Mouse (Mus musculus): ENCODE results near the gene Lrrc27. TPM values are rescaled to one million over a fixed set of nuclear protein-coding genes. Genes with fewer than 3 reads are reported as not detected.

The Lrrc27 gene
- total and polyA plus RNA-seq, 2 experiments, result 0.28 to 1.1 TPM

- no peak for TF ChIP-seq CTCF (IDR thresholded peaks at IDR 0.05; ENCODE audit: low read depth, low read length)
- no peak for TF ChIP-seq POLR2A (IDR thresholded peaks at IDR 0.05; ENCODE audit: extremely low read depth, insufficient read depth, low read length)
- DNase-seq (ENCODE audit: extremely low read depth, low read depth, low spot score), result no peak
- H3K27me3 ChIP-seq (ENCODE audit: control insufficient read depth, insufficient read depth, low read length), result no peaks in the 10 kb centered on the region
- H3K4me1 ChIP-seq (ENCODE audit: control insufficient read depth, insufficient read depth, low read length), result no peaks in the 10 kb centered on the region; the same call in 1 of the 2 replicates
- no peaks in the 10 kb centered on the region for H3K36me3 ChIP-seq (ENCODE audit: control insufficient read depth, insufficient read depth, low read length)
- H3K9ac ChIP-seq (ENCODE audit: low read depth, low read length), result no peak overlapping the region
- 61% methylated on average over 6 of the region's 6 CpGs for WGBS
- H3K4me3 ChIP-seq (ENCODE audit: insufficient read depth, low read depth, low read length), result no peak overlapping the region
- no peaks in the 10 kb centered on the region for H3K79me2 ChIP-seq (ENCODE audit: control insufficient read depth, insufficient read depth, low read length)
- H3K27ac ChIP-seq (replicated peaks; ENCODE audit: insufficient read depth, low read depth, low read length), result no peak overlapping the region
Measured at GRCm38 (mm10) chr7:139218641-139219415, 6.0 kb downstream of the Lrrc27 start.

- Histone ChIP-seq H3K4me1 (ENCODE audit: control insufficient read depth, insufficient read depth, low read length) (peaks cover 2% of the 10 kb centered on the region; the same call in 1 of the 2 replicates), H3K9ac (ENCODE audit: low read depth, low read length) (no peak overlapping the region), H3K27ac (replicated peaks; ENCODE audit: insufficient read depth, low read depth, low read length) (no peak overlapping the region), H3K36me3 (ENCODE audit: control insufficient read depth, insufficient read depth, low read length) (no peaks in the 10 kb centered on the region), H3K27me3 (ENCODE audit: control insufficient read depth, insufficient read depth, low read length) (no peaks in the 10 kb centered on the region), H3K79me2 (ENCODE audit: control insufficient read depth, insufficient read depth, low read length) (no peaks in the 10 kb centered on the region), H3K4me3 (ENCODE audit: insufficient read depth, low read depth, low read length) (no peak overlapping the region)
- DNase-seq (ENCODE audit: extremely low read depth, low read depth, low spot score), result no peak
- 82% methylated on average over 5 of the region's 5 CpGs for WGBS
- TF ChIP-seq CTCF (IDR thresholded peaks at IDR 0.05; ENCODE audit: low read depth, low read length), result no peak
- TF ChIP-seq POLR2A (IDR thresholded peaks at IDR 0.05; ENCODE audit: extremely low read depth, insufficient read depth, low read length), result no peak
Measured at GRCm38 (mm10) chr7:139219486-139219885, 6.7 kb downstream of the Lrrc27 start.

GRCm38 (mm10) chr7:139220303-139220702 lies 7.5 kb downstream of the Lrrc27 start:
- peak; percentile 24 for DNase-seq (ENCODE audit: extremely low read depth, low read depth, low spot score)
- 71% methylated on average over 2 of the region's 2 CpGs for whole genome bisulfite sequencing
- Histone ChIP-seq H3K36me3 (ENCODE audit: control insufficient read depth, insufficient read depth, low read length) (no peaks in the 10 kb centered on the region), H3K27ac (replicated peaks; ENCODE audit: insufficient read depth, low read depth, low read length) (no peak overlapping the region), H3K27me3 (ENCODE audit: control insufficient read depth, insufficient read depth, low read length) (no peaks in the 10 kb centered on the region), H3K4me1 (ENCODE audit: control insufficient read depth, insufficient read depth, low read length) (peaks cover 5% of the 10 kb centered on the region), H3K79me2 (ENCODE audit: control insufficient read depth, insufficient read depth, low read length) (no peaks in the 10 kb centered on the region), H3K4me3 (ENCODE audit: insufficient read depth, low read depth, low read length) (no peak overlapping the region), H3K9ac (ENCODE audit: low read depth, low read length) (no peak overlapping the region)
- TF ChIP-seq CTCF (IDR thresholded peaks at IDR 0.05; ENCODE audit: low read depth, low read length), result no peak
- no peak for TF ChIP-seq POLR2A (IDR thresholded peaks at IDR 0.05; ENCODE audit: extremely low read depth, insufficient read depth, low read length)

GRCm38 (mm10) chr7:139221072-139221471 lies 8.3 kb downstream of the Lrrc27 start:
- Histone ChIP-seq H3K36me3 (ENCODE audit: control insufficient read depth, insufficient read depth, low read length) (no peaks in the 10 kb centered on the region), H3K79me2 (ENCODE audit: control insufficient read depth, insufficient read depth, low read length) (no peaks in the 10 kb centered on the region), H3K27me3 (ENCODE audit: control insufficient read depth, insufficient read depth, low read length) (no peaks in the 10 kb centered on the region), H3K4me3 (ENCODE audit: insufficient read depth, low read depth, low read length) (no peak overlapping the region), H3K27ac (replicated peaks; ENCODE audit: insufficient read depth, low read depth, low read length) (no peak overlapping the region), H3K4me1 (ENCODE audit: control insufficient read depth, insufficient read depth, low read length) (peaks cover 5% of the 10 kb centered on the region), H3K9ac (ENCODE audit: low read depth, low read length) (no peak overlapping the region)
- WGBS, result 84% methylated on average over 5 of the region's 5 CpGs
- TF ChIP-seq POLR2A (IDR thresholded peaks at IDR 0.05; ENCODE audit: extremely low read depth, insufficient read depth, low read length), result no peak
- TF ChIP-seq CTCF (IDR thresholded peaks at IDR 0.05; ENCODE audit: low read depth, low read length), result no peak
- no peak for DNase-seq (ENCODE audit: extremely low read depth, low read depth, low spot score)

GRCm38 (mm10) chr7:139221856-139222255 lies 9.1 kb downstream of the Lrrc27 start:
- H3K79me2 ChIP-seq (ENCODE audit: control insufficient read depth, insufficient read depth, low read length), result no peaks in the 10 kb centered on the region
- no peak overlapping the region for H3K4me3 ChIP-seq (ENCODE audit: insufficient read depth, low read depth, low read length)
- WGBS, result 92% methylated on average over 2 of the region's 2 CpGs
- H3K4me1 ChIP-seq (ENCODE audit: control insufficient read depth, insufficient read depth, low read length), result peaks cover 5% of the 10 kb centered on the region
- DNase-seq (ENCODE audit: extremely low read depth, low read depth, low spot score), result no peak
- TF ChIP-seq POLR2A (IDR thresholded peaks at IDR 0.05; ENCODE audit: extremely low read depth, insufficient read depth, low read length) (no peak), CTCF (IDR thresholded peaks at IDR 0.05; ENCODE audit: low read depth, low read length) (no peak)
- H3K9ac ChIP-seq (ENCODE audit: low read depth, low read length), result no peak overlapping the region
- no peaks in the 10 kb centered on the region for H3K36me3 ChIP-seq (ENCODE audit: control insufficient read depth, insufficient read depth, low read length)
- H3K27me3 ChIP-seq (ENCODE audit: control insufficient read depth, insufficient read depth, low read length), result no peaks in the 10 kb centered on the region
- no peak overlapping the region for H3K27ac ChIP-seq (replicated peaks; ENCODE audit: insufficient read depth, low read depth, low read length)

- no peak for TF ChIP-seq CTCF (IDR thresholded peaks at IDR 0.05; ENCODE audit: low read depth, low read length)
- no peak for TF ChIP-seq POLR2A (IDR thresholded peaks at IDR 0.05; ENCODE audit: extremely low read depth, insufficient read depth, low read length)
- Histone ChIP-seq H3K9ac (ENCODE audit: low read depth, low read length) (no peak overlapping the region), H3K27ac (replicated peaks; ENCODE audit: insufficient read depth, low read depth, low read length) (no peak overlapping the region), H3K36me3 (ENCODE audit: control insufficient read depth, insufficient read depth, low read length) (no peaks in the 10 kb centered on the region), H3K27me3 (ENCODE audit: control insufficient read depth, insufficient read depth, low read length) (no peaks in the 10 kb centered on the region), H3K4me3 (ENCODE audit: insufficient read depth, low read depth, low read length) (no peak overlapping the region), H3K4me1 (ENCODE audit: control insufficient read depth, insufficient read depth, low read length) (peaks cover 5% of the 10 kb centered on the region), H3K79me2 (ENCODE audit: control insufficient read depth, insufficient read depth, low read length) (no peaks in the 10 kb centered on the region)
- 93% methylated on average over 4 of the region's 4 CpGs for WGBS
- no peak for DNase-seq (ENCODE audit: extremely low read depth, low read depth, low spot score)
Measured at GRCm38 (mm10) chr7:139222341-139222740, 9.6 kb downstream of the Lrrc27 start.

Data from liver, adult 2 months (tissue).